Mouse (Mus musculus) left cerebral cortex, postnatal 36 days (tissue): ENCODE measurements around the gene Rd3. TPM values are rescaled to one million over a fixed set of nuclear protein-coding genes. Genes with fewer than 3 reads are reported as not detected.

Experiments used
- DNase-seq, 2 experiments: peaks; one replicate each; pipeline ENCODE4 v3.0.0; 2021 to 2022; ENCODE audit warnings: low spot score in 2 of 2, mixed read lengths in 1 of 2
- intact Hi-C: fragments of 180-260 bp; cut with DNase I; formaldehyde crosslinking; loops from one replicate; pipeline ENCODE4 v1.15.1; 2025
- total RNA-seq, 2 experiments: library from RNA; stranded (reverse); gene quantifications; 2 replicates each; pipeline ENCODE4 v1.2.3; 2021

Gene Rd3
- total RNA-seq: under 1 TPM; 0.37 to 0.43 TPM

GRCm38 (mm10) chr1:191977187-191977586 lies at the start of gene Rd3:
TSS of gene Rd3 (plus strand) at chr1:191977370.
- intact Hi-C loops: no loop called here
- peak in 1 of 2 experiments; percentile 32 for DNase-seq

GRCm38 (mm10) chr1:191928345-191928744 lies 48.8 kb upstream of the Rd3 start:
- intact Hi-C loops: no loop called here
- no peak for DNase-seq

GRCm38 (mm10) chr1:191929065-191929464 lies 48.1 kb upstream of the Rd3 start:
- intact Hi-C loops: no loop called here
- DNase-seq: no peak

GRCm38 (mm10) chr1:191929897-191930524 lies 47.2 kb upstream of the Rd3 start:
- no peak for DNase-seq
- intact Hi-C loops: no loop called here

- intact Hi-C loops: no loop called here
- DNase-seq: no peak
Observed at GRCm38 (mm10) chr1:191930525-191931105, 46.6 kb upstream of the Rd3 start.

- intact Hi-C loops: no loop called here
- DNase-seq: no peak
Observed at GRCm38 (mm10) chr1:191932286-191932985, 44.7 kb upstream of the Rd3 start.

GRCm38 (mm10) chr1:191932986-191933632 lies 44.1 kb upstream of the Rd3 start:
- intact Hi-C loops: no loop called here
- no peak for DNase-seq

GRCm38 (mm10) chr1:191943638-191944037 lies 33.5 kb upstream of the Rd3 start:
- DNase-seq: no peak
- intact Hi-C loops: no loop called here

GRCm38 (mm10) chr1:191945341-191945740 lies 31.8 kb upstream of the Rd3 start:
- intact Hi-C loops: no loop called here
- no peak for DNase-seq

- intact Hi-C loops: no loop called here
- no peak for DNase-seq
Observed at GRCm38 (mm10) chr1:191945756-191946155, 31.4 kb upstream of the Rd3 start.

- DNase-seq: no peak
- intact Hi-C loops: no loop called here
Observed at GRCm38 (mm10) chr1:191946261-191946660, 30.9 kb upstream of the Rd3 start.

- intact Hi-C loops: no loop called here
- DNase-seq: no peak
Observed at GRCm38 (mm10) chr1:191946835-191947234, 30.3 kb upstream of the Rd3 start.

- intact Hi-C loops: no loop called here
- DNase-seq: no peak
Observed at GRCm38 (mm10) chr1:191947796-191948195, 29.4 kb upstream of the Rd3 start.

- intact Hi-C loops: no loop called here
- DNase-seq: no peak
Observed at GRCm38 (mm10) chr1:191948600-191948999, 28.6 kb upstream of the Rd3 start.

- peak; percentile 31 for DNase-seq
- intact Hi-C loops: no loop called here
Observed at GRCm38 (mm10) chr1:191950611-191951010, 26.6 kb upstream of the Rd3 start.

- intact Hi-C loops: no loop called here
- DNase-seq: peak; percentile 75 to 78
Observed at GRCm38 (mm10) chr1:191952733-191953335, 24.3 kb upstream of the Rd3 start.

GRCm38 (mm10) chr1:191955101-191955500 lies 22.1 kb upstream of the Rd3 start:
- intact Hi-C loops: no loop called here

GRCm38 (mm10) chr1:191956261-191956660 lies 20.9 kb upstream of the Rd3 start:
- DNase-seq: no peak
- intact Hi-C loops: no loop called here

More at GRCm38 (mm10) chr1:191955101-191955500, 22.1 kb upstream of the Rd3 start:
- DNase-seq: no peak

GRCm38 (mm10) chr1:191956871-191957270 lies 20.3 kb upstream of the Rd3 start:
- intact Hi-C loops: no loop called here
- no peak for DNase-seq

- DNase-seq: no peak
- intact Hi-C loops: no loop called here
Observed at GRCm38 (mm10) chr1:191957321-191957720, 19.8 kb upstream of the Rd3 start.
